In genomic region chr11:82692668-82693067, GRCm38 (mm10) we compare ENCODE assay signal across 25 mouse cellular contexts.
DNase-seq lines count a peak whose midpoint lies in the region; ATAC-seq and TF ChIP-seq lines count a peak whose summit lies in the region.
"Had no signal": no experiment of that assay in that cellular context is flagged by ENCODE, and none has a peak within 500 bp of the region (broad histone marks: within the 10 kb centered on the region; RNA-seq: fewer than 3 reads in every experiment).

No protein-coding gene starts in this region.

- H3K9me3 ChIP-seq in forebrain, embryonic 10.5 days, result no peaks in the 10 kb centered on the region
- H3K9me3 ChIP-seq in forebrain, embryonic 14.5 days (replicated peaks; ENCODE audit: control insufficient read depth, low read length), result no peaks in the 10 kb centered on the region
- no peaks in the 10 kb centered on the region for H3K9me3 ChIP-seq in limb, embryonic 10.5 days (replicated peaks)
- H3K9me3 ChIP-seq in hindbrain, postnatal 0 days (ENCODE audit: low read length), result no peaks in the 10 kb centered on the region
- H3K9me3 ChIP-seq: heart, embryonic 10.5 days; hindbrain, embryonic 15.5 days; intestine, embryonic 15.5 days; midbrain, embryonic 13.5 days; neural tube, embryonic 12.5 days had no signal

- no peak overlapping the region for H3K9ac ChIP-seq in forebrain, embryonic 14.5 days (ENCODE audit: low read length)
- no peak overlapping the region for H3K9ac ChIP-seq in hindbrain, postnatal 0 days (replicated peaks; ENCODE audit: low read length)
- H3K9ac ChIP-seq: hindbrain, embryonic 15.5 days; intestine, embryonic 15.5 days; liver, embryonic 14.5 days; lung, embryonic 14.5 days; midbrain, embryonic 13.5 days; neural tube, embryonic 12.5 days had no signal

- no peaks in the 10 kb centered on the region for H3K36me3 ChIP-seq in forebrain, embryonic 10.5 days (replicated peaks)
- no peaks in the 10 kb centered on the region for H3K36me3 ChIP-seq in forebrain, embryonic 14.5 days (ENCODE audit: control insufficient read depth, insufficient read depth, low read length)
- H3K36me3 ChIP-seq in limb, embryonic 10.5 days, result no peaks in the 10 kb centered on the region
- H3K36me3 ChIP-seq in hindbrain, postnatal 0 days (ENCODE audit: insufficient read depth, low read length), result no peaks in the 10 kb centered on the region
- H3K36me3 ChIP-seq: heart, embryonic 10.5 days; hindbrain, embryonic 15.5 days; intestine, embryonic 15.5 days; midbrain, embryonic 13.5 days; neural tube, embryonic 12.5 days had no signal

- no peak overlapping the region for H3K4me2 ChIP-seq in forebrain, embryonic 14.5 days (ENCODE audit: low read length)
- no peak overlapping the region for H3K4me2 ChIP-seq in hindbrain, postnatal 0 days (ENCODE audit: low read depth, low read length)
- H3K4me2 ChIP-seq: hindbrain, embryonic 15.5 days; intestine, embryonic 15.5 days; lung, embryonic 14.5 days; midbrain, embryonic 13.5 days; neural tube, embryonic 12.5 days had no signal

- no peak for DNase-seq in forebrain, embryonic 10.5 days (ENCODE audit: extremely low spot score, low spot score)
- DNase-seq in forebrain, embryonic 14.5 days (ENCODE audit: low spot score), result no peak
- peak; percentile 37 to 59 for DNase-seq in right cerebral cortex, postnatal 10 days (ENCODE audit: low spot score in 2 of 2)
- no peak for DNase-seq in right cerebral cortex, postnatal 14 days
- no peak for DNase-seq in limb, embryonic 10.5 days (ENCODE audit: low spot score)
- peak; percentile 70 for DNase-seq in telencephalon, adult 2 months (ENCODE audit: low read depth, low spot score)
- DNase-seq in hindbrain, postnatal 0 days (ENCODE audit: low spot score), result no peak
- no peak for DNase-seq in neural tube, embryonic 10.5 days (ENCODE audit: extremely low spot score, low spot score)
- DNase-seq: cerebellum, adult 18-20 months; cerebellum, postnatal 25 days; gastrocnemius, postnatal 10 days; heart, postnatal 4 days; kidney, adult 8-10 months; kidney, postnatal 10 days; lung, embryonic 14.5 days; thymus, adult 2 months; thymus, postnatal 4 days had no signal

- ATAC-seq in forebrain, embryonic 14.5 days, result no peak
- ATAC-seq in hindbrain, postnatal 0 days, result no peak
- ATAC-seq: CD4-positive, CD25-positive, alpha-beta regulatory T cell, adult 4 months; intestine, embryonic 15.5 days; midbrain, embryonic 13.5 days had no signal

- H3K27ac ChIP-seq in forebrain, embryonic 10.5 days, result peak overlapping the region; percentile 49; the same call in 1 of the 2 replicates
- H3K27ac ChIP-seq in forebrain, embryonic 14.5 days (ENCODE audit: low read depth, low read length), result no peak overlapping the region
- H3K27ac ChIP-seq in limb, embryonic 10.5 days, result 0 out of 2 replicates have a peak overlapping the region, but pooled peaks have one; percentile 23
- no peak overlapping the region for H3K27ac ChIP-seq in hindbrain, postnatal 0 days
- H3K27ac ChIP-seq: heart, embryonic 10.5 days; hindbrain, embryonic 15.5 days; intestine, embryonic 15.5 days; layer of hippocampus, adult 2 months; liver, embryonic 14.5 days; midbrain, embryonic 13.5 days; neural tube, embryonic 12.5 days had no signal

- H3K4me3 ChIP-seq in forebrain, embryonic 10.5 days, result no peak overlapping the region
- H3K4me3 ChIP-seq in forebrain, embryonic 14.5 days (ENCODE audit: low read depth, low read length), result no peak overlapping the region
- no peak overlapping the region for H3K4me3 ChIP-seq in limb, embryonic 10.5 days
- no peak overlapping the region for H3K4me3 ChIP-seq in hindbrain, postnatal 0 days (ENCODE audit: low read length)
- H3K4me3 ChIP-seq: heart, embryonic 10.5 days; hindbrain, embryonic 15.5 days; intestine, embryonic 15.5 days; layer of hippocampus, adult 2 months; midbrain, embryonic 13.5 days; neural tube, embryonic 12.5 days had no signal

- no peak for TF ChIP-seq CTCF in hindbrain, postnatal 0 days (IDR thresholded peaks at IDR 0.05; ENCODE audit: low read depth)

- H3K27me3 ChIP-seq in forebrain, embryonic 10.5 days (ENCODE audit: poor library complexity, severe bottlenecking), result no peaks in the 10 kb centered on the region
- H3K27me3 ChIP-seq in forebrain, embryonic 14.5 days (replicated peaks; ENCODE audit: control insufficient read depth, insufficient read depth, low read length), result no peaks in the 10 kb centered on the region
- H3K27me3 ChIP-seq in limb, embryonic 10.5 days (ENCODE audit: low read depth, poor library complexity, severe bottlenecking), result no peaks in the 10 kb centered on the region
- H3K27me3 ChIP-seq in hindbrain, postnatal 0 days (ENCODE audit: insufficient read depth, low read length), result no peaks in the 10 kb centered on the region
- H3K27me3 ChIP-seq: hindbrain, embryonic 15.5 days; intestine, embryonic 15.5 days; midbrain, embryonic 13.5 days; neural tube, embryonic 12.5 days had no signal

- H3K4me1 ChIP-seq in forebrain, embryonic 10.5 days, result peaks cover 26% of the 10 kb centered on the region
- no peaks in the 10 kb centered on the region for H3K4me1 ChIP-seq in forebrain, embryonic 14.5 days (ENCODE audit: control insufficient read depth, insufficient read depth, low read length)
- peaks cover 5% of the 10 kb centered on the region for H3K4me1 ChIP-seq in limb, embryonic 10.5 days
- H3K4me1 ChIP-seq in hindbrain, postnatal 0 days (ENCODE audit: insufficient read depth, low read length), result no peaks in the 10 kb centered on the region
- H3K4me1 ChIP-seq: heart, embryonic 10.5 days; intestine, embryonic 15.5 days; midbrain, embryonic 13.5 days; neural tube, embryonic 12.5 days had no signal

- 70% methylated on average over 6 of the region's 6 CpGs for WGBS in forebrain, embryonic 10.5 days
- 78% methylated on average over 6 of the region's 6 CpGs for WGBS in forebrain, embryonic 14.5 days
- 80% methylated on average over 6 of the region's 6 CpGs for WGBS in limb, embryonic 10.5 days
- 79% methylated on average over 6 of the region's 6 CpGs for WGBS in hindbrain, postnatal 0 days

Comparison
In these comparisons a context has a peak if more than half of its experiments do, and no peak if none do; other contexts are left out.
1. DNase-seq: peak in right cerebral cortex, postnatal 10 days (2 of 2) and telencephalon, adult 2 months (single experiment); none in forebrain, embryonic 10.5 days (single experiment), forebrain, embryonic 14.5 days (single experiment), right cerebral cortex, postnatal 14 days (single experiment), limb, embryonic 10.5 days (single experiment), hindbrain, postnatal 0 days (single experiment) and neural tube, embryonic 10.5 days (single experiment).
2. H3K27ac ChIP-seq: peak in forebrain, embryonic 10.5 days (single experiment) and limb, embryonic 10.5 days (single experiment); none in forebrain, embryonic 14.5 days (single experiment) and hindbrain, postnatal 0 days (single experiment).